Mouse (Mus musculus): Measurements from ENCODE around the gene Ticam1. TPM values are rescaled to one million over a fixed set of nuclear protein-coding genes. Genes with fewer than 3 reads are reported as not detected.
A peak's percentile ranks its signal among the peaks of the same experiment; 100 is the strongest.

The Ticam1 gene
- 1 to 10 TPM; 3.4 to 3.7 TPM for total RNA-seq (2021)

DNA sequence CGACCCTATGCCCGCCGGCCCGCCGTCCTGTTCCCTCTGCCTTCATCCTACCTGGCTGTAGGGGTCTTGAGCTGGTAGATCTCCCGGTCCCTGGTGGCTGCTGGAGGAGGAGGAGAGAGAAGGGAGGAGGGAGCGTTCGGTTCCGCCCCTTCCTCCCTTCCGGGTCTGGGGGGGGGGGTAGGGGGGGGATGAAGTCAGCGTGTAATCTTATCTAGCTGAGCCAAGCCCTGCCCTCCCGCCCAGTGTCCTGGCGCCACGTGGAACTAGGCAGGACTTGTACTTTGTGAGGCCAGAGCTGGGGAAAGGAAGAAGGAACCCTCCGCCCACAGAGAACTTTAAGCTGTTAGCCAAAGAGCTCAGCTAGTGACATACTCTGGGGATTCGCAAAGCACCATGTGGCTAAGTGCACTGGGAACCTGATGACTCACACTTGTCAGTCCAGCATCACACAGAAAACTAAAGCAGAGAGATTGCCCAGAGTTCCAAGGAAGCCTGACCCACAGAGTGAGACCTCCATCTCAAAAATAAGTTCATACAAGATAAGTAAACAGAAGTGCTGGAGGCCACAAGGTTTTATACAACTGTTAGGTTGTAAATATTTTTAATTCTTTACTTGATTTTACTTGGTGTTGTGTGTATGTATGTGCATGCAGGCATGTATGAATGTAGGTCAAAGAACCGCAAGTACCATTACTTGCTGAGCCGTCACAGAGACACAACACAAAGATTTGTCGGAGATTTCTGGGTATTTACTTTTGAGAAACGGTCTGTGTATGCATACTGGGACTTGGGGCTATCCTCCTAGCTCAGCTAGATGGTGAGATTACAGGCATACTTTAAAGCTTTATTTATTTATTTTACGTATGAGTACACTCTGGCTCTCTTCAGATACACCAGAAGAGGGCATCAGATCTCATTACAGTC, at the start of gene Ticam1:
Ticam1 (minus strand) TSS at position 144 of the 924 bp plus-strand sequence.
- DNase-seq = peak; percentile 84
- intact Hi-C loops (cut with DNase I) = no loop called here

DNA sequence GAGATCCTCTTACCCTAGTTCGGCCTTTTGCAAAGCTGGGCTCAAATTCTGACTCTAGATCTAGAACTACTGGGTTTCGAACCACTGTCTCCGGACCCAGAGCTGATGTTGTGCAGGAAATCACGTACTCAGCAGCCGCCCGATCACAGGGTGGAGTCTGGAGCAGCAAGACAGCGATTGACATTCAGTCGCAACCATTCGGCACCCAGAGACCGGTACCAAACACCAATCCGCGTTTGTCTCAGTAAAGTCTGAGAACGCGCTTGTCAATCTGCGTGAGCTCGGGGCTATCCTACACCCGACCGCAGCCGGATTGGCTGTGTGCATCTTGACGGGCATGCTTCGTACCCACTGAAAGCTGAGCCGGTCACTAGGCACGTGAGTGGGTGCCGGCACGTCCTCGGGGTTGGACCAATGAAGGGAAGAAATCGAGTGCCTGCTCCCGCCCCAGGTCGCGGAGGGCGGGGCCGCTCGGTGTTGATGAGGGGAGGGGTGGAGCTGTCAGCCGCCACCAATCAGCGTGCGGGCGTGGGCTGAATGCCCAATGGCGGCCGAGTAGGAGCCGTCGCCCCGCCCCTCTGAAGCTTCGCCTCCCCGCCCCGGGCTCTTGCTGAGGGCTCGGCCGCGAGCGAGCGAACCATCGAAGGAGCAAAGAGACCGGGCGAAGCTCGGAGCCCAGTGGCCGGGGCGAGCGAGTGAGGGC, 49.0 kb upstream of the Ticam1 start, which contains the start of gene Kdm4b:
Kdm4b (plus strand) TSS at position 613 of the 703 bp plus-strand sequence.
- intact Hi-C loops (cut with DNase I) = no loop called here
- peak; percentile 99 for DNase-seq

DNA sequence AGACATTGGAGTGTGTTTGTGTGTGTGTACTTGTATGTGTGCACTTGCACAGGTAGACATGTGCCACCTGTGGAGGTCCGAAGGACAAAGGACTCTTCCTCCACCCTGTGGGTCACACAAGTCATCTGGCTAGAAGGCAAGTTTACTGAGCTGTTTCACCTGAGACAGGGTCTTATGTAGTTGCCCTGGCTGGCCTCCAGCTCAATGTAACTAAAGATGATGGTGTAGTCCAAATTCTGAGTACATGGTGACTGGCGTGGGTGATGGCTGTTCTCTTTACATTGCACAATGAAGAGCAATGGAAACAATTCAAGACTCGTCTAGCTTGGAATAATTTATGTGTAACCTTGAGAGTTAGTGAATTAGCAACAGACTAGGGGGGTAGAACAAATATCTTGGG, 47.8 kb upstream of the Ticam1 start:
- DNase-seq = no peak
- intact Hi-C loops (cut with DNase I) = no loop called here

DNA sequence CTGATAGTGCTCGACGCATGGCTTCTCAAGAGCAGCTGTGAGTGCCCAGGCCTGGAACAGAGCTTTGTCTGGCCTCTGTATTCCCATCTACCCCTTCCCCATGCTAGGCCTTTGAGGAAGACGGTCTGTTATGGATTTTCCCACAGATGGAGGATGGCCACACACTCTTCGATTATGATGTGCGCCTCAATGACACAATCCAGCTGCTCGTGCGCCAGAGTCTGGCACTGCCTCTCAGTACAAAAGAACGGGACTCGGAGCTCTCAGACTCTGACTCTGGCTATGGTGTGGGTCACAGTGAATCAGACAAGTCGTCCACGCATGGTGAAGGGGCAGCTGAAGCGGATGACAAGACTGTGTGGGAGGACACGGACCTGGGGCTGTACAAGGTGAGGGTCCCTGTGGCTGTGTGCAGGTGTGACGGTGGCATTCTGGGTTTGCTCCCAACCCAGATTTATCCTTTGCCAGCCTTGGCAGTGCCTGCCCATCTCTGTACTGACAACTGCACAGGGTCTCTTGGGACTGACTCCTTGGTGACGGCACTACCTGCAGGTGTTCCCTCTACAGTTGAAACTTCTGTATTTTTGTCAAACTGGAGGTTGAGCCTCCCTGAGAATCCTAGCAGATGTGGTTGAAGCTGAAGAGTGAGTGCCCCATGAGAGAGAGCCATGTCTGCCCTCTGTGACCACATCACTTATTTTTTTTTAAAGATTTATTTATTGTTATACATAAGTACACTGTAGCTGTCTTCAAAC, 32.8 kb upstream of the Ticam1 start:
- intact Hi-C loops (cut with DNase I) = no loop called here
- no peak for DNase-seq

DNA sequence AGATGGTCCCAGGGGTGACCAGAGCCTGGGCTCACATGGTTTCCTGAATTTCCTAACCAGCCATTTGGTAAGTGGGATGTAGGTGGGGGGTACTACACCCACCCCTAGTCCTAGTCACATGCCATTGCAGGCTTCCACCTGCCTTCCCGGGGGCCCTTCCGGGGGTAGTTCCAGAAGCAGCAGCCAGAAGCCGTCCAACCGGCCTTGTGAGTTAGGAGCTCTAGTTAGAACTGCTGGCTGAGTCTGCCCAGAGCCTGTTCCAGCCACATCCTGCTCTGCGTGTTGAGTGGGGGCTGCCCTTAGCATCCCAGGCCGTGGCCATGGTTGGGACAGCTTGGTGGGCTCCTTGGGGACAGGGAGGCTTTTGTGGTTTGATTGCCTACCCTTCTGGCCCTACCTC, 31.5 kb upstream of the Ticam1 start:
- no peak for DNase-seq
- intact Hi-C loops (cut with DNase I) = no loop called here

DNA sequence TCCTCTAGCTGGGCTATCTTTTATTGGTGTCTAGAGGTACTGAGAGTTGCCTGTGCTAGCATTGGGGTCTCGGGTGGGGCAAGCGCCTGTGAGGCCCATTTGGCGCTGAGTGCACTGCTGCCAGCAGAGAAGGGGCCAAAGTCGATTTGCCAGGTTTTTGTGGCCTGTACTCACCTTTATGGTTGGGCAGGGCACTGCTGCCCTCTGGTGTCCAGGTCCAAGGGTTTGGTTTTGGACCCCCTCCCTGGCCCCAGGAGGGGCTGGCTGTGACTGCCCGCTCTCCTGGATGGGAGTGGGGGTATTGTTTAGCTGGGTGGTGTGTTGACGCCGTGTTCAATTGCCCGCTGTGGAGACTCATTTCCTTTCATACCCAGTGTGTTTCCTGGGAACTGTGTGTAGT, 29.2 kb upstream of the Ticam1 start:
- DNase-seq = no peak
- intact Hi-C loops (cut with DNase I) = no loop called here

DNA sequence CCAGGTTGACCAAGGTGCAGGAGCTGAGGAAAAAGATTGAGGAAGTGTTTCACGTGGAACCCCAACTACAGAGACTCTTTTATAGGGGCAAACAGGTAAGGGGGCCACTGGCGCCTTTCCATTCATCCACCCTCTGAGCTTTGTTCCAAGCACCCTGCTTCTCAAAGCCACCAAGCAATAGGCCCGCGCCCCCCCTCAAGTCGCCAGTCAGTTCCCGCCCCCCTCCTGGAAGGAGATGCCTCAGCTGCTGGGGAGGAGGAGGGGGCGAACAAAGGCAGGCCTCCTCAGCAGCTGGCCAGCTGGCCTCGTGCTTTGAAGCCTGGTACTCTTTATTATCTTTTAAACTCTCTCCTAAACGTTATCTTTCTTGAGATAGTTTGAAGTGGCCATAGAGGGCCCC, 28.6 kb upstream of the Ticam1 start:
- no peak for DNase-seq

DNA sequence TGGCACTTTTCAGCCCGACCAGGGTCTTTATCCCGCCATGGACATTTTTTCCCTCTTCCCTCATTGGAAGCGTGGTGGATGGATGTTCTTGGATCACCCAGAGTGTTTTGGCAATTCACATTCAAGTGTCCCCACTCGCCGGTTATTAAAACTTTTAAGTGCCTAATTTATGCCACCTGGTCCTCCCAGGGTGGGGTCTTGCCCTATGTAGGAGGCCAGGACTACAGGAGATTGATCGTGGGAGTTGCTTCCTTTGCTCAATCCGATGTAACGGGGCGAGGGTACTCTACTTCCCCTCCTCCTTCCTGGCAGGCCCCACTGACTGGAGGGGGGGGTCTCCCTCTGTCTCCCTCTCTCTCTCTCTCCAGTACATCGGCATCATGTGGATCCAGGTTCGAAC, 28.1 kb upstream of the Ticam1 start:
- DNase-seq = no peak
- intact Hi-C loops (cut with DNase I) = no loop called here

More for the DNA sequence above, 28.6 kb upstream of the Ticam1 start:
- intact Hi-C loops (cut with DNase I) = no loop called here

DNA sequence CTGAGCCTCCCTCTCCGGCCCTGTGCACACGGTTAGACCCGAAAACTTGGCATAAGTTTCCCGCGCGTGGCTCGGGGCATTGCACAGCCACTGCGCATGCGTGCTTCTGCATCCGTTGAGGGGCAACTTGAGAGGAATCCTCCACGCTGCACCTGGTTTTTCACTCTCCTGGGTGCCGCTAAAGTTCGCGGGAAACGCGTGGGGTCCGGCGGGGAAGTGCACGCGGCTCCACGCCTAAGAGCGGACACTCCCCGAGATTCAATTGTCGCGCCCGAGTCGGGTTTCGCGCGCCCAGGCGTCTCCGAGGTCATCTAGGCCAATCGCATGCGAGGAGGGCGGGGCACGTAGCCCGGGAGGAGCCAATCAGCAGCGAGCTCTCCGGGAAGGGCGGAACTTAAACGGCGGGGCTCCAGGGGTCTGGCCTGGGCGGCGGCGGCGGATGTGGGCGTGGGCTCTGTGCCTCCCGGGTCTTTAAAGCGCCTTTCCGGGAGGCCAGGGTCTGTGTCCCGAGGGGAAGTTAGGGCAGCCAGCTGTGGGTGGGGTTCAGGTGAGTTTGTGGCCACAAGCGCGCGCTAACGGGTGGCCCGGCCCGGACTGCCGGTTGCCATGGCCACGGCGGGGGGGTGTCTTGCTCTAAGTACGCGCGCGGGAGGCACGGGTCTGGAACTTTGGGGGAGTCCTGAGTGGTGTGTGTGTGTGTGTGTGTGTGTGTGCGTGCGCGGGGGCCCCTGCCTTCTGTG, 27.4 kb upstream of the Ticam1 start:
- peak; percentile 98 for DNase-seq
- intact Hi-C loops (cut with DNase I) = no loop called here

DNA sequence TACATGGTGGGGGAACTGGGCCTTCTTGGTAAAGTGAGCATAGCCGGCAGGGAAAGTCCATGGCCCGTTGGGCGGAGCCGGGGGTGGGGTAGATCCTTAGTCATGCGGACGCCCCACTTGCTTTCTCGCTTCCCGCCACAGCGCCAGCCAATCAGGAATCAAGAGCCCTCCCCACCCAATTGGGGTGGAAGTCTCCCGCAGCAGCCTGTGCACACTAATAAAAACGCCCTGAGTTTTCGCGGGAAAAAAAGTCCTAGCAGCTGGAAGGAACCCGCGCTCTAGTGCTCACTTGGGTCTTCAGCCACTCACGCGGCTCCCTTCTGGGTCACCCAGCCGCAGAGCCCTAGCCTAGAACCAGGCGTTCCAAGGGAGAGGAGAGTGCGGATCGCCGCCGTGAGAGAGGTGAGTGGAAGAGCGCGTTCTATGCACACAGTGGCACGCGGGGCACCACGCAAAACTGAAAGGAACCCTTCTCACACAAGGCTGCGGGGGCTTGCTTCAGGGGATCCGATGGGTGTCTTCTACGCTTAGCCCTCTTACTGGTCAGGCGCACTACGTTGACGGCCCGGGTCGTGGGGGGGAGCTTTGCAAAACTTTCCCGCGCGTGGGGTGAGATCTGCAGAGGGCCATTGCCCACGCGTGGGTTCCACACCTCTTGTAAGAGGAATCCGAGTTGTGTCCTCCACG, 26.7 kb upstream of the Ticam1 start, which contains the start of gene Uhrf1:
Uhrf1 (plus strand) TSS at position 162 of the 687 bp plus-strand sequence.
- intact Hi-C loops (cut with DNase I) = no loop called here
- peak; percentile 86 for DNase-seq

DNA sequence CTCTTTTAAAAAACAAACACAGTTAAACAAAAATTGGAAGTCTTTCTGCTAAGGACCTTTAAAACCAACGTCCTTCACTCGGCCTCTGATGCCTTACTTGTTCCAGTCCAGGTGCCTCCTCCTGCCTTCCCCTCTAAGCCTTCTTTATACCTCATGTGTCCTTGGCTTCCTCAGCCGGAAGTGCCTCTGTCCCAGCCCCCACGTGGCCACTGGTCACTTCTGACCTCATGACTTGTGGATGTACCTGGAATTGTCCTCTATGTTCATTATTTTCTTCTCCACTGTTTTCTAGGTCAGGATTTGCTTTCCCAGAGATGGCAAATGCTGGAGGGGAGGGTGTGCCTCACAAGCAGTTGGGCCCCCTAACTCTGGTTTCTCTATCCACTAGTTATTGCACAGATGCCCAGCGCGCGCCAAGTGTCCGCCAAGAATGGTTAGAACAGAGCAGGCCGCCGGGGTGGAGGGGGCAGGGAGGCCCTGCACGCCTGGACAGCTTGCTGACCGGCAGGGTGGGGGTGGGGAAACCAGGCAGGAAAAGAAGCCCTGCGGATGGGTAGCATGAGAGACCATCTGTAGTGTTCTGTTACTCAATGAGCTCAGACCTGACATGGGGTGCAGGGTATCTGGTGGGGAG, 25.9 kb upstream of the Ticam1 start:
- intact Hi-C loops (cut with DNase I) = no loop called here
- DNase-seq = peak; percentile 69

DNA sequence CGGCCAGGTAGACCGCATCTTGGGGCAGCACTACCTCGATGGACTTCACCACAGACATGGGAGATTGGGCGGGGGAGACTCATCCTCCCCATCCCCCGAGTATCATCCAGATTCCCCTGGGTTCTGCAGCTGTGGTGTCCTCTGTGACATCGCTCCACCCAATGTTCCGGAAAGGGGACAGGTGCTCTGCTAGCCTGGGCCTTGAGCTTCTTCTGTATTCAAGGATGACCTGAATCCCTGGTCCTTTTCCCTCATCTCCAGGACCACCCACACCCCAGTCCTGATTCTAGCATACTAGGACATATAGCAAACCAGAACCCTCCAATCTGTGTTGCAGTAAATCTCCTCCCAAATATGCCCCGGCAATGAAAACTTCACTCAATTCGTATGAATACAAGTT, 23.6 kb upstream of the Ticam1 start, which contains the start of gene Arrdc5:
Arrdc5 (minus strand) TSS at position 101 of the 400 bp plus-strand sequence.
- no peak for DNase-seq
- intact Hi-C loops (cut with DNase I) = no loop called here

DNA sequence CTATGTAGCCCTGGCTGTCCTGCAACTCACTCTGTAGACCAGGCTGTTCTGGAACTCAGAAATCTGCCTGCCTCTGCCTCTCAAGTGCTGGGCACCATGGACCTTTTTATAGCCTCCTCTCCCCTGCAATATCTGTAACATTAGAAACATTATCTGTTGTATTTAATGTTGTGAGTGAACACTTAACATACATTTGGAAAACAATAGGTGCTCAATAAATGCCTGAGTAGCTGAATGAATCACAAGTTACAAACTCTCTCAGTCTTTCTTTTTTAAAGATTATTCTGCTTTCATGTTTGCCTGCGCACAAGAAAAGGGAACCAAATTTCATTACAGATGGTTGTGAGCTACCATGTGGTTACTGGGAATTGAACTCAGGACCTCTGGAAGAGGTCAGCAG, 21.7 kb upstream of the Ticam1 start:
- intact Hi-C loops (cut with DNase I) = no loop called here
- no peak for DNase-seq

DNA sequence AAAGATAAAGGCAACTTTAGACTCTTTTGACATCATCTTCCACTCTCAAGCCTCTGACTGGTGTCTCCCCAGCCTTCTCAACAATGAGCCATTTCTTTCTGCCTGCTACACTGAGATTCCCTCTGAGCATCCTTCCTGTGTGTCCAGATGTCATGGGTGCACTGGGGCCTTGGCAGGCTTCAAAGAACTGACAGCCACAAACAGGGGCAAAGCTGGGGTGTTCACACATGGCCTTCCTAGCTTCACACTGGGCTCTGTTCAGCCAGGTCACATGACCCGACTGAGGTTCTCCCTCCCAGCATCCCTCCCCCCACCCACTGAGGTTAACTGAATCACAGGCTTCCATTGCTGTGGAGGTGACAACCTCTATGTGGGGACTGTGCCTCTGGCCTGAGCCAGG, 19.6 kb upstream of the Ticam1 start:
- intact Hi-C loops (cut with DNase I) = no loop called here
- no peak for DNase-seq

DNA sequence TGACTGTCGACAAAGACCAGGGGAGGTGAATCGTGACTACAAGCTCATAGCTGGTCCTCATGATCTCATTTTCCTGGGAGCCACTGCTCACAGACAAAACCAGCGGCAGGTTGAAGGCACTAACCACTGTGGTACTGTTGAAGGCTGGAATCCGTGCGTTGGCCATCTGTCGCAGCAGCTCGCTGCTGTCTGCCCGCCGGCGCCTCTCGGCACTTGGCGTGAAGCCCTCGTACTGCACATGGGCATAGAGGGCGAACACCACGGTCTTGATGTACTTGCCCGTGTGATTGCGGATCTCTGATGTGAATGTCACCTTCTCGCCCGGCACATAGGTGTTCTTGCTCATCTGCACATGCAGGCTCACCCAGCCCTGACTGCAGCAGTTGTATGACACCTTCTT, 17.7 kb upstream of the Ticam1 start:
- peak; percentile 94 for DNase-seq
- intact Hi-C loops (cut with DNase I) = no loop called here

DNA sequence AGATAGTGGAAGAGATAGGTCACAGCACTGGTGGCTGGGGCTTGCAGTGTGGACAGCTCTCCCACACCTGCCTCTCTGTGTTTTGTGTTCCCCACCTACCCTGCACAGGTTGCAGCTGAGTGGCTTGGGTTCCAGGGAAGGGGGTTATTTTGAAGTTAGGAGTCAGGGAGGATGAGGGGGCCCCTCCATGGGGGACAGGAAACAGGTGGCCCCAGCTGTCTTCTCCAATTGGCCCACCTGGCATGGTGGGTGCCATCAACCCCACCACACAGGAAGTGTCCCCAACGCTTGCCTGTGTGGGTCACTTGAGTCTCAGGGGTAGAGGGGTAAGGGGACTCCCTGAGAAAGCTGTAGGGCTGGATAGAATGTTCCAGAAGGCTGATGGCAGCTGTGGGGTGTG, 16.7 kb upstream of the Ticam1 start:
- no peak for DNase-seq
- intact Hi-C loops (cut with DNase I) = no loop called here

DNA sequence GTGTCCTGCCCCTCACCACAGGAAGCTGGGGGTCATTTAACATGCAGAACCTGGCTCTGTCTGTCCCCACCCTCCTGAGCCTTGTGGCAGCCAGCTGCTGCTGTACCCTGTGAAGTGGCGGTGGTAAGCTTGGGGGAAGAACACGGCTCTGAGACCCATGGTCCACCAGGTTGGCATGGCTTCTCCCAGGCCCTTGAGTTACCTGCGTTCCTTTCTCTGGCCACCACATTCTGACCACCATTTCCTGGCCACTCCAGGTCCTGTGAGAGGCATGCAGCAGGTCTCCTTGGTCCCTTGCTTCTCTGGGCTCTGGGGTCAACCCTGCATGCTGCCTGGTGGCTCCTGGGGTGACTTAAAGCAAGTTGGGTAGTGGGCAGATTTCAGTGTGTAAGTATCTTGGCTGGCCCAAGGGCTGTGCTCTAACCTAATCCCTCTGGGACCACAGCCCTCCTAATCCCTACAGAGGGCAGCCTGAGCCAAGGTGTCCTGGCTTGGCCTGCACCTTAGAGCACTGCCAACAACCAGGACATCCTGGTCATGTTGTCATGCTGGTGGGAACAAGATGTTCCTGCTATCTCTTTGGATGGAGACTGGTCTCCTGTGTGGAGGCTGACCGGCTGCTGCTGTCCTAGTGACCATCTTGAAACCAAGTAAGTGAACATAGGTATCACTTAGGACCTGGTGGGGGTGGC, 16.1 kb upstream of the Ticam1 start, which contains the start of gene Plin3:
Plin3 (minus strand) TSS at position 343 of the 692 bp plus-strand sequence.
- intact Hi-C loops (cut with DNase I) = no loop called here
- no peak for DNase-seq

DNA sequence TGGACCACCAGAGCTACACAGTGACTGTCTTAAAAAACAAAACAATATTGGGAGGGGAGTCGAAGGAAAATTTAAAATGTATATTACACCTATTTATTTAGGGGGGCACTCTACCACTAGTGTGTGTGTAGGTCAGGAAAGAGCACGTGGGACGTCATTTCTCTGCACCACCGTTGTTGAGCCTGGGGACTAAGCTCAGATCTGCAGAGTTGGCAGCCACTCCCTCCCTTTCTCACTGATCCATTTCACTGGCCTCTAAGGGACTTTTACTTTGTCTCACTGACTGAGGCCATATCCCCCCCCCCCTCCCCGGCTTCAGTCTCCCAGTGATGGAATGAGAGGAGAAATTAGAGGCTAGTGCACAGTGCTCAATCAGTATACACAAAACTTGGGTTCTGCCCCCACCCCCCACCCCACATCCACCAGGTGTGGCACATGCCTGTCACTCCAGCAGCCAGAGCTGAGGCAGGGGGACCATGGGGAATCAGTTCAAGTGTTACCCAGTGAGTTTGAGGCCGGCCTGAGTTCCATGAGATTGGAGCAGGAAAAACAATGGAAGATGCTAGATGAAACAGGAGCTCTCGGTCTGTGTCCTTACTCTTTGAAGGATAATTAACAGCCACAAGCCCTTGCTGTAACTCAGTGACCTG, 15.4 kb upstream of the Ticam1 start:
- intact Hi-C loops (cut with DNase I) = no loop called here
- no peak for DNase-seq
